Mouse (Mus musculus): ENCODE measurements around the gene Cideb.

DNA sequence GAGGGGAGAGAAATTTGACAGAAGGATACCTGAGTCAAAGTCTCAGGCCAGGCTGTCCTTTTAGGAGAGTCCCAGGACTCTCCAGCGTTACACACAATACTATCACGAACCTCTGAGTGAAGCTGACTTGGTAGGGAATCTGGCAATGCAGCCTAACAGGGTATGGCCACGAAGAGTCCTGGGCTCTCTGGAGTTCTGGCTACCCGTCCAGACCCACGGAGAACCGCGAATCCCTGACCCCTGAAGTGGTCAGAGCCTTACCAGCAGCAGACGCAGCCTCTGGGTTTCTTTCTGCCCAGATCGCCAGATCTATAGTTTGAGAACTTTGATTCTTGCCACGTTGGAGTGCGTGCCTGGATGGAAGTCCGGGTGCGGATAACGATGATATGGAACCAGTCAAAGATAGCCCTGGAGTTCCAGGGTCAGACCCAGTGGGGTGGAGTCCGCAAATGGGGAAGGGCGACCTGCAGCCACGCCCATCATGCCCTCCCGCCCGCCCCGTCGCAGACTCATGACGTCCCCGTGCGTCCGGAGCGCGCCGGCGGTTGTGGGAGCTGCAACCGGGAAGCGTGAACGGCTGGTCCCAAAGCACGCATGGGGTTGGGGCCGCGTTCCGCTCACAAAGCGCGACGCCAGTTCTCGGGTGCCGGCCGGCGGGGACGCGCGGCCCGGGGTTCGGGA, 12.9 kb downstream of the Cideb start, which contains the start of the genes Dhrs1 and Nop9:
- TF ChIP-seq NANOG (IDR thresholded peaks at IDR 0.05; ENCODE audit: borderline replicate concordance, low read length) (no peak), CTCF (conservative IDR thresholded peaks at IDR 0.05; ENCODE audit: low read length) (no peak)
